Mouse (Mus musculus) G1E (cell line): ENCODE results near the gene Unc13d. TPM values are rescaled to one million over a fixed set of nuclear protein-coding genes. Genes with fewer than 3 reads are reported as not detected.
"Not testable (repeated sequence)": the region's sequence is repeated elsewhere in the genome, so short reads cannot be mapped to it uniquely, and the experiment has no call there.

ENCODE experiments used
- ATAC-seq: 2 replicates; pipeline ENCODE4 v1.8.0; 2016; ENCODE audit warnings: mild to moderate bottlenecking; ENCODE audit not compliant: insufficient number of reproducible peaks, poor library complexity, low FRiP score, severe bottlenecking; ENCODE audit errors: extremely low read depth
- DNase-seq: peaks from one replicate; pipeline ENCODE4 v3.0.0; 2012; ENCODE audit warnings: low spot score
- H3K27me3 ChIP-seq: 2 replicates; pipeline ENCODE4 v1.6.1; 2012; ENCODE audit warnings: mild to moderate bottlenecking, low read length, inconsistent platforms; ENCODE audit not compliant: insufficient read depth
- H3K36me3 ChIP-seq: replicated peaks from 2 replicates; pipeline ENCODE3; 2012; ENCODE audit warnings: mild to moderate bottlenecking, inconsistent platforms
- H3K4me1 ChIP-seq: 2 replicates; pipeline ENCODE4 v1.6.1; 2012; ENCODE audit warnings: low read depth, low read length, inconsistent platforms, mixed read lengths; ENCODE audit not compliant: insufficient read depth
- H3K4me3 ChIP-seq: 2 replicates; pipeline ENCODE4 v1.5.1; 2012; ENCODE audit warnings: low read depth, mild to moderate bottlenecking, inconsistent platforms, low read length, moderate library complexity, mixed read lengths
- H3K9me3 ChIP-seq: replicated peaks from 2 replicates; pipeline ENCODE4 v1.6.1; 2012; ENCODE audit warnings: inconsistent platforms
- CTCF ChIP-seq: IDR thresholded peaks from 2 replicates; pipeline ENCODE4 v1.5.1; 2012; ENCODE audit warnings: low read depth, low read length, inconsistent platforms, mixed read lengths
- GATA1 ChIP-seq: IDR thresholded peaks from 2 replicates; pipeline ENCODE4 v1.6.1; 2012; ENCODE audit warnings: borderline replicate concordance, low read length, inconsistent platforms, mixed read lengths
- GATA2 ChIP-seq: IDR thresholded peaks from 2 replicates; pipeline ENCODE4 v1.6.1; 2012; ENCODE audit warnings: low read depth, low read length, inconsistent platforms, borderline replicate concordance
- POLR2AphosphoS5 ChIP-seq: IDR thresholded peaks from 2 replicates; pipeline ENCODE4 v1.6.1; 2012; ENCODE audit warnings: low read depth, low read length, inconsistent platforms; ENCODE audit not compliant: insufficient replicate concordance
- TAL1 ChIP-seq: conservative IDR thresholded peaks from 2 replicates; pipeline ENCODE4 v1.6.1; 2012; ENCODE audit warnings: low read depth, low read length, inconsistent platforms, mixed read lengths
- polyA plus RNA-seq: library from polyadenylated mRNA; stranded (reverse); fragments of >175 nt; gene quantifications from 2 replicates; pipeline ENCODE4 v1.2.3, GENCODE M21; 2012
- total RNA-seq, 2 experiments: library from RNA; stranded (forward) in 1 of 2; stranded (reverse) in 1 of 2; fragments of 200-1000 nt in 1 of 2; fragments of >200 nt in 1 of 2; fragmentation: Nextera tagmentation in 1 of 2; gene quantifications; 2 replicates each; pipeline ENCODE4 v1.2.3; 2014 to 2017

Gene Unc13d
- total RNA-seq (2014; fragmentation: Nextera tagmentation), result 26.1 and 31.4 TPM in 2 replicates
- total RNA-seq (2017), result 63.5 and 81.7 TPM in 2 replicates
- polyA plus RNA-seq, result 126 and 144 TPM in 2 replicates

GRCm38 (mm10) chr11:116077446-116078204 lies at the start of gene Unc13d:
Gene Unc13d, minus strand, starts transcription at chr11:116077961.
- ATAC-seq, result peak; percentile 23
- peak within 1 kb of the TSS; percentile 78 for H3K4me3 ChIP-seq
- no peaks in the 10 kb centered on the region for H3K27me3 ChIP-seq

GRCm38 (mm10) chr11:116126261-116126660 lies 48.5 kb upstream of the Unc13d start:
- H3K4me3 ChIP-seq, result no peak overlapping the region
- peaks cover 22% of the 10 kb centered on the region for H3K4me1 ChIP-seq
- TF ChIP-seq POLR2AphosphoS5, result no peak
- no peak for TF ChIP-seq TAL1
- TF ChIP-seq GATA1, result no peak
- TF ChIP-seq GATA2, result no peak
- no peak for TF ChIP-seq CTCF
- peaks cover 34% of the 10 kb centered on the region for H3K27me3 ChIP-seq
- no peak for DNase-seq
- peaks cover 4% of the 10 kb centered on the region for H3K9me3 ChIP-seq
- ATAC-seq, result no peak
- H3K36me3 ChIP-seq, result peaks cover 12% of the 10 kb centered on the region

More at GRCm38 (mm10) chr11:116077446-116078204, at the start of gene Unc13d:
- TF ChIP-seq TAL1 (no peak), POLR2AphosphoS5 (no peak), GATA2 (no peak), CTCF (no peak), GATA1 (no peak)
- peak; percentile 79 for DNase-seq
- H3K9me3 ChIP-seq, result no peaks in the 10 kb centered on the region
- H3K36me3 ChIP-seq, result peaks cover 83% of the 10 kb centered on the region
- H3K4me1 ChIP-seq, result peaks cover 83% of the 10 kb centered on the region

- DNase-seq, ATAC-seq, H3K36me3 ChIP-seq, H3K4me1 ChIP-seq, H3K9me3 ChIP-seq, H3K4me3 ChIP-seq: not testable (repeated sequence)
- peaks cover 19% of the 10 kb centered on the region; the same call in 1 of the 2 replicates for H3K27me3 ChIP-seq
Measured at GRCm38 (mm10) chr11:116121731-116122245, 44.0 kb upstream of the Unc13d start.

- Histone ChIP-seq H3K9me3 (no peaks in the 10 kb centered on the region), H3K36me3 (no peaks in the 10 kb centered on the region), H3K27me3 (peaks cover 15% of the 10 kb centered on the region; the same call in 1 of the 2 replicates), H3K4me1 (peaks cover 8% of the 10 kb centered on the region), H3K4me3 (no peak overlapping the region)
- no peak for DNase-seq
- ATAC-seq, result no peak
- TF ChIP-seq POLR2AphosphoS5 (no peak), GATA2 (no peak), GATA1 (no peak), CTCF (no peak)
Measured at GRCm38 (mm10) chr11:116117819-116118218, 40.1 kb upstream of the Unc13d start.

GRCm38 (mm10) chr11:116117241-116117640 lies 39.5 kb upstream of the Unc13d start:
- Histone ChIP-seq H3K4me3 (no peak overlapping the region), H3K9me3 (no peaks in the 10 kb centered on the region), H3K4me1 (peaks cover 8% of the 10 kb centered on the region), H3K36me3 (no peaks in the 10 kb centered on the region), H3K27me3 (peaks cover 16% of the 10 kb centered on the region; the same call in 1 of the 2 replicates)
- ATAC-seq, result no peak
- no peak for DNase-seq
- TF ChIP-seq POLR2AphosphoS5, result no peak
- TF ChIP-seq GATA2, result no peak
- TF ChIP-seq TAL1, result no peak
- no peak for TF ChIP-seq CTCF
- no peak for TF ChIP-seq GATA1

GRCm38 (mm10) chr11:116111611-116112203 lies 33.9 kb upstream of the Unc13d start:
- TF ChIP-seq TAL1 (no peak), GATA2 (no peak), GATA1 (no peak), CTCF (no peak), POLR2AphosphoS5 (no peak)
- DNase-seq (no peak), ATAC-seq (no peak)
- H3K27me3 ChIP-seq, result peaks cover 52% of the 10 kb centered on the region
- peaks cover 13% of the 10 kb centered on the region for H3K4me1 ChIP-seq
- H3K36me3 ChIP-seq, result no peaks in the 10 kb centered on the region
- H3K9me3 ChIP-seq, result peaks cover 29% of the 10 kb centered on the region
- H3K4me3 ChIP-seq, result no peak overlapping the region
